Mouse (Mus musculus) kidney, postnatal 4 days (tissue): ENCODE measurements around the gene Mrpl49.
"Not testable (repeated sequence)": the region's sequence is repeated elsewhere in the genome, so short reads cannot be mapped to it uniquely, and the experiment has no call there.

Source experiments
- DNase-seq, 2 experiments: peaks; one replicate each; pipeline ENCODE4 v3.0.0; 2021; ENCODE audit warnings: mixed read lengths in 2 of 2

Mrpl49 gene

GRCm38 (mm10) chr19:6067011-6067723, 9.6 kb upstream of the Mrpl49 start:
- DNase-seq, result peak; percentile 89 to 94

DNA sequence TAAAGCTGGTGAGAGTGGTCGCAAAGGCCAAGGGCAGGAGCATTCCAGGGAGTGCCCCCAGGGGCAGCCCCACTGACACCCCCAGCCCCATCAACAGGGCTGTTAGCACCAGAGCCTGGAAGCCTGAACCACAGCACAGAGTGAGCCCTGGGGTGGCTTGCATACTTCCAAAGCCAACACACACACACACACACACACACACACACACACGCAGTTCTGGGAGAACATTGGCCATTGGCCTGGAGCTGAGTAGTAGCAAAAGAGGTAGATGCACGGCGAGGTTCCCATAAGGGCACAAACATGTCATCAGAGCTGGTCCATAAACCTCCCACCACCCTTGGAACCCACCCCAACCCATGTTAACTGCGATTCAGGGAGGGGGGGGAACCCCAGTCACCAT, 9.0 kb upstream of the Mrpl49 start:
- peak; percentile 32 to 49 for DNase-seq

GRCm38 (mm10) chr19:6063081-6063480, 5.5 kb upstream of the Mrpl49 start:
- DNase-seq, result no peak

DNA sequence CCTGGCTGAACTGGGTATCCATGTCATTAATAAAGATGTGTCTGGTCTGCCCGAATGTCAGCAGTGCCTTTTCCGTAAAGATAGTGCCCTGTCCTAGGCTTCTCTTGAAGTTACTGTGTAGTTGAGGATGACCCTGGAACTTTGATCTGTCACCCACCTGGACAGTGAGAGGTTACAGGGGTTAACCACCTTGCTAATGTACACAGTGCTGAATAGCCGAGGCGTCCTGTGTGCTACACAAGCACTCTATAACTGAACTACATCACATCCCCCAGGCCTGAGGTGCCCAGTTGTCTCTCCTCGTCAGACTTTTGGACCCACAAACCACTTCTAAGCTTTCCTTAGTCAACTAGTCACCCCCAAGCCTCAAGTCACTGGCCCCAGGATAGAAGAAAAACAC, 4.8 kb upstream of the Mrpl49 start:
- DNase-seq, result no peak

- peak; percentile 65 to 80 for DNase-seq
These were observed 4.2 kb upstream of the Mrpl49 start for GRCm38 (mm10) chr19:6061641-6062302.

- DNase-seq, result peak; percentile 94 to 96
These were observed 3.5 kb upstream of the Mrpl49 start, which contains the start of gene Znhit2 for GRCm38 (mm10) chr19:6061021-6061533. TSS of gene Znhit2 (plus strand) at chr19:6061192.

DNA sequence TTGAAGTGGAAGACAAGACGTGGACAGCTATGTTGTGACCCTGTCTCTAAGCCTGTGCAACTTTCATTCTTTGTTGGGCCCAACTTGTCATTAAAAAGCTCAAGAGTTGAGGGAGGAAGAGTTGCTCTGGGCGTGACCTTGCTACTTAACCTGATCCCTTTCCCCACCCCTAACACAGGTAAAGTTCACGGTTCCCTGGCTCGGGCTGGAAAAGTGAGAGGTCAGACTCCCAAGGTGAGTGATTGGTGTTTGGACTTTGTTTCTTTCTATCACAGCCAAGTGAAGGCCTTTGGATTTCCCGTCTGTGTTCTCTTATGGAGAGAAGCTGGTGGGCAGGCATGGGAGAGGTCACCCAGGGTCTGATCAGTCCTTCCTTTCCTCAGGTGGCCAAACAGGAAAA, 1.4 kb upstream of the Mrpl49 start:
- DNase-seq, result no peak

- DNase-seq, result no peak
These were observed 928 bp upstream of the Mrpl49 start for GRCm38 (mm10) chr19:6058513-6058912.

DNA sequence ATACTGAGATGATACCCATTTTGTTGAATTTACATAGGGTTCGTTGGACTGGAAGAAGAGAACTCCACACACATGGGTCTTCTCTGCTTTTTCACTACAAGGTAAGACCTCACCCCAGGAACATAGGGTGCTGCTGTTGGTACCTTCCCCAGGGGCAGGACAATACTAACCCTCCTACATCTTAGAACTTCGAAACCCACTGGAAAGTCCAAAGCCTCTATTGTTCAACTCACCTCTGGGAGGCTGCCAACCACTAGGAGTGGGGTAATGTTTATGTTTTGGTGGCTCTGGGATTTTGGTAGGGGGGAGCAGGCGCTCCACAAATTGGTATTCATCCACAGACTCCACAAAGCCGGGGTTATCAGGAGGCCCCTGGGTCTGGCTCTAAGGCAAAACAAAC, 889 bp downstream of the Mrpl49 start:
- no peak for DNase-seq

DNA sequence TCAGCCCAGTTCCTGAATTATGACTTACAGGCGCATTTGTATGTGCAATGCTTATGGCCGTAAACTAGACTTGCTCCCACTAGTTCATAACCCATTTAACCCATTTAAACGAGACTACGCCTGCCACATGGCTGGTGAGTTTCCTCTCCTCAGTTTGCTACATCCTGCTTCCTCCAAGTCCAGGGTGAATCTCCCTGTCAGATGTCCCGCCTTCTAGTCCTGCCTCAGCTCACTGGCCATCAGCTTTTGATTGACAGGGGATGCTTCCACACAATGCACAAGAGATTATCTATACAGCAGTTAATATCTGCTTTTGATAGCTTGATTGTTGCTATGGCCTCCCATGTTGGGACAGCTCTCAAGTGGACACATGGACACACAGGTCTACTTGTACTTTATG, 3.3 kb downstream of the Mrpl49 start:
- peak in 1 of 2 experiments; percentile 11 for DNase-seq

GRCm38 (mm10) chr19:6052516-6052915, 5.1 kb downstream of the Mrpl49 start:
- no peak for DNase-seq

- peak in 1 of 2 experiments; percentile 2 for DNase-seq
These were observed 8.7 kb downstream of the Mrpl49 start for GRCm38 (mm10) chr19:6048681-6049410.

- peak in 1 of 2 experiments; percentile 18 for DNase-seq
These were observed 9.8 kb downstream of the Mrpl49 start for GRCm38 (mm10) chr19:6047899-6048166.

DNA sequence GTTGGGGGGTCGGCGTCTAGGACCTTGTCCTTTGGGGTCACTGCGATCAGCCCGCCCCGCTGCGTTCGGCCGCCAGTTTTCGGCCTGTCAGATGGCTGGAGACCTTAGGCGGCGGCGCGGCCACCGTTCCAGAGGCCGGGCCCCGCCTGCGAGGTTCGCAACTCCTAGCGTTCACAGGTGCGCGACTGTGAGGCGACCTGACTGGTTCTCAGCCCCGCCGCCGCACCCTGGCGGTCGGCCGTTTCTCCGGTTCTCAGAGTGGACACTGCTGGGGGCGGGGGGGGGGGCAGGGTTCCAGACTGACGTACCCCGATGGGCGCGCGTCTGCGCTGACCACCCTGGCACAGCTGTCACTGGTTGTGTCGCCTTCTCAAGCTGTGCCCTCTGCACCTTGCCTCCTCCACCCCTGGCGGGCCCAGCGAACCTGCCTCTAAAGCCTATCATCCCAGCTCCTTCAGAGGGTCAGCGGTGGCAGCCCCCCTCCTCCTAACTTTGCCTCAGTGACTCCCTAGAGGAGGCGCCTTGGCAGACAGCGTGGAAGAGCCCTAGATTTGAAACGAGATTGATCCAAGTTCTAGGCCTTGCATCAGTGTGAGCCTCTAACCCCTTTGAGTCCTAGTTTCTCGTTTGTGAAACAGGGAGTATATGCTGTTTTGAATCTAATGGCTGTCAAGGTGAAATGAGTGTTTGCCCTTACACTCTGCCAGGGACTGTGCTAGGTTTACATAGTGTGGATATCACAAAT, 10.3 kb downstream of the Mrpl49 start:
- no peak for DNase-seq

- peak; percentile 89 to 94 for DNase-seq
These were observed 11.1 kb downstream of the Mrpl49 start, which contains the start of gene Syvn1 for GRCm38 (mm10) chr19:6046294-6047153. TSS of gene Syvn1 (plus strand) at chr19:6046576.

GRCm38 (mm10) chr19:6045366-6046293, 12.0 kb downstream of the Mrpl49 start:
- DNase-seq, result no peak

GRCm38 (mm10) chr19:6044102-6044501, 13.5 kb downstream of the Mrpl49 start:
- DNase-seq, result not testable (repeated sequence)

GRCm38 (mm10) chr19:6042293-6042692, 15.3 kb downstream of the Mrpl49 start:
- DNase-seq, result no peak

- DNase-seq, result no peak
These were observed 17.6 kb downstream of the Mrpl49 start for GRCm38 (mm10) chr19:6040002-6040401.

- DNase-seq, result no peak
These were observed 19.3 kb downstream of the Mrpl49 start for GRCm38 (mm10) chr19:6038326-6038725.

DNA sequence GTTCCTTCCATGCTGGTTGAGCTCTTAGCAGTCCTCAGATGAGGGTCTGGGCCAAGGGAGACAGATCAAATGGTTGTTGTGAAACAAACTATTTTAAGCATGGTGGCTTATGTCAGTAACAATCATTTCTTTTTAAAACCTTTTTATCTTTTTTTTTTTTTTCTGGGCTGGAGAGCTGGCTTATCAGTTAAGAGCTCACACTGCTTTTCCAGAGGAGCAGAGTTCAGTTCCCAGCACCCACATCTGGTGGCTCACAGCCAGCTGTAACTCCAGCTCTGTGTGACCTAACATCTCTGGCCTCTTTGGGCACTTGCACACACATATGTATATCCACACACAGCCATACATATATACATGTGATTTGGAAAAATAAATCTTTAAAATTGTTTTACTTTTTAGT, 19.9 kb downstream of the Mrpl49 start:
- DNase-seq, result no peak
